Mouse (Mus musculus) testis, adult 2 months (tissue): ENCODE data around the gene 1700001C19Rik. TPM values are rescaled to one million over a fixed set of nuclear protein-coding genes. Genes with fewer than 3 reads are reported as not detected.

Experiments
- H3K27ac ChIP-seq: fragments of 200-500 bp; 2 replicates; pipeline ENCODE4 v1.5.1; 2012; ENCODE audit warnings: low read depth, low read length; ENCODE audit not compliant: control insufficient read depth, insufficient read depth
- H3K27me3 ChIP-seq: fragments of 200-500 bp; 2 replicates; pipeline ENCODE4 v1.6.1; 2012; ENCODE audit warnings: mild to moderate bottlenecking, low read length, moderate library complexity; ENCODE audit not compliant: control insufficient read depth, insufficient read depth
- H3K36me3 ChIP-seq: fragments of 200-500 bp; 2 replicates; pipeline ENCODE4 v1.6.1; 2012; ENCODE audit warnings: mild to moderate bottlenecking, low read length; ENCODE audit not compliant: control insufficient read depth, insufficient read depth
- H3K4me1 ChIP-seq: fragments of 200-500 bp; 2 replicates; pipeline ENCODE4 v1.6.1; 2012; ENCODE audit warnings: low read length; ENCODE audit not compliant: control insufficient read depth, insufficient read depth
- H3K4me3 ChIP-seq: fragments of 200-500 bp; 2 replicates; pipeline ENCODE4 v1.5.1; 2012; ENCODE audit warnings: low read depth, mild to moderate bottlenecking, low read length, moderate library complexity, mixed read lengths; ENCODE audit not compliant: control insufficient read depth
- CTCF ChIP-seq: fragments of 200-500 bp; IDR thresholded peaks from 2 replicates; pipeline ENCODE4 v1.5.1; 2012; ENCODE audit warnings: low read depth, mild to moderate bottlenecking, inconsistent platforms, low read length, moderate library complexity; ENCODE audit not compliant: control insufficient read depth, insufficient read depth, insufficient replicate concordance
- POLR2A ChIP-seq: fragments of 200-500 bp; IDR thresholded peaks from 2 replicates; pipeline ENCODE4 v1.6.1; 2012; ENCODE audit warnings: low read depth, mild to moderate bottlenecking, inconsistent platforms, low read length, moderate library complexity; ENCODE audit not compliant: control insufficient read depth
- polyA plus RNA-seq: library from polyadenylated mRNA; depleted of rRNA; stranded (reverse); fragments of >200 nt; gene quantifications from 2 replicates; pipeline ENCODE4 v1.2.3, GENCODE M21; 2012

1700001C19Rik gene
- polyA plus RNA-seq, 1 experiment = 576 TPM

DNA sequence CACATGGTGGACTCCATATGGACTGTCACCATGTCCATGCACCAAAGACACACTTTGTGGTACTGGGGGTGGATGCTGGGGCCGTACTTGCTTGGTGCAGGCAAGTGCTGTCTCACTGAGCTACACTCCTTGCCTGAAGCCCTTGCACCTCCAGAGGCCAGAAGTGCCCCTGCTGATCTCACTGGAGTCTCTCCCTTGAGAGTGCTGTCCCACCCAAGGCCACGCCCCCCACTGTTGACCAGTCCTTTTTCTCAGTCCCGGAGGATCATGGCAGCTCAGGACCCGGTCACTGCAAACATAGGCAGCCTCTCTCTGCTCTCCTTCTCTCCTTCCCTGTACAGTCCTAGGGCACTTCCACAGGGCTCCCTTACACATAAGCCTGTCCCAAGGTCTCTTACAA lies 37.1 kb upstream of the 1700001C19Rik start:
- no peak for TF ChIP-seq POLR2A
- no peak for TF ChIP-seq CTCF
- Histone ChIP-seq H3K4me3 (no peak overlapping the region), H3K27me3 (no peaks in the 10 kb centered on the region), H3K27ac (no peak overlapping the region), H3K36me3 (no peaks in the 10 kb centered on the region), H3K4me1 (peaks cover under 1% of the 10 kb centered on the region; the same call in 1 of the 2 replicates)

DNA sequence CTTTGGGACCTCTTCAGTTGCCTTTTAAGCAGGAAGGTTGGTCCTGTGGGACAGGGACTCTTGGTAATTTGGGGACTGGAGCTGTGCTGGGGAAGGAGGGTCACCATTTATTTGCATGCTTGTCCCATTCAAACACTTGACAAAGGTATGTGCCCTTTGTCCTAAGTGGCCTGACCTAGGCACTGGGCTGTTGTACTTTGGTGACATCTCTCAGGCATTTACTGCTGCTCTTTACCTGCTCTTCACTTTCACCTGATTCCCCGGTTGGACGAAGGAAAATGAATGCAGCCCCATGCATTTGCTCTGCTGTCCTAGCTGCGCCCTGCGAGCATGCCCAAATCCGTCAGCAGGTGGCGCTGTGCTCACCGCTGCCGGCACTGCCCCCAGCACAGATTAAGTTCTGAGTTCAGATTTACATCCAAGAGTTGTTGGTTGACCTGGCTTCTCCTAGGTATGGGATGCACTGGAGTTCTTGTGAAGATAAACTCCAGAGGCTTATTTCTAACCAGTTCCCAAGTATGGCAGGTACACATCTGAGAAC lies 36.3 kb upstream of the 1700001C19Rik start:
- Histone ChIP-seq H3K27me3 (no peaks in the 10 kb centered on the region), H3K4me1 (peaks cover 8% of the 10 kb centered on the region), H3K4me3 (no peak overlapping the region), H3K36me3 (no peaks in the 10 kb centered on the region), H3K27ac (no peak overlapping the region)
- TF ChIP-seq POLR2A (no peak), CTCF (peak; percentile 97)

DNA sequence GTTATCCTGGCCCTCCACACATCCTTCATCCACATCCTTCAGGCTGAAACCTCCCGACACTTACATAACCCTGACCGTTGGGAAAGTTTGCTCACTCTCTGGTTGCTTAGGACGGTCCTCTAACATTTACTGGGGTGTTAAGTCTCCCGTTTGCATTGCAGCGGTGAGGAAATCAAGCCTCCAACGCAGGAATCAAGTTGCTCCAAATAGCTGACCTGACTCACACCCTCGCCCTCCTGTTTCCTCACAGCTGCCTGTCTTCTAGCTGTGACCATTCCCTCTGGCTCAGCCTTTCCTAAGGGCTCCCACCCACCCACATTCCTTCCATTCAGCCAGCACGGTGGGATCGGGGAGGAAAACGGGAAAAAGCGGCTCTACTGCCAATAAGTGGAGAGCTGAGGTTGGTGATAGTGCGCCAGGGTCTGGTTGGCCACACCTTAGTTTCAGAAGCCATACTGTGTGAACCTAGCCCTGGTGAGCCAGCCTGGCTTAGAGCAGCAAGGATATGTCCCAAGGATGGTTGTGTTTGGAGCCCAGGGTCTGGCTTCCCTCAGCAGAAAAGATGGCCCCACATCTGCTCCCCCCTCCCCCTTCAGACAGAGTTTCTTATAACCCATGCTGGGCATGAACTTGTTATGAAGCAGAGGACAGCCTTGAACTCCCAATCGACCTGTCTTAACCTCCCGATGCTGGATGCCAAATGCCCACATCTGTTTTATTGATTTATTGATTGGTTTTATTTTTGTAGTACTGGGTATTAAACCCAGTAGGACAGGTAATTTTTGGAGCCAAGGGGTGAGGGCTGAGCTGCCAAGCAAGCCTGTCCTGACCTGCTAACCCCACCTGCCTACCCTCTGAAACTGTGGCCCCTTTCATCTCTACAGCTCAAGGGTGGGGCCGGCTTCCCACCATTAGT lies 35.5 kb upstream of the 1700001C19Rik start:
- TF ChIP-seq CTCF = no peak
- TF ChIP-seq POLR2A = no peak
- Histone ChIP-seq H3K27ac (no peak overlapping the region), H3K36me3 (no peaks in the 10 kb centered on the region), H3K4me3 (no peak overlapping the region), H3K27me3 (no peaks in the 10 kb centered on the region), H3K4me1 (peaks cover 15% of the 10 kb centered on the region)

DNA sequence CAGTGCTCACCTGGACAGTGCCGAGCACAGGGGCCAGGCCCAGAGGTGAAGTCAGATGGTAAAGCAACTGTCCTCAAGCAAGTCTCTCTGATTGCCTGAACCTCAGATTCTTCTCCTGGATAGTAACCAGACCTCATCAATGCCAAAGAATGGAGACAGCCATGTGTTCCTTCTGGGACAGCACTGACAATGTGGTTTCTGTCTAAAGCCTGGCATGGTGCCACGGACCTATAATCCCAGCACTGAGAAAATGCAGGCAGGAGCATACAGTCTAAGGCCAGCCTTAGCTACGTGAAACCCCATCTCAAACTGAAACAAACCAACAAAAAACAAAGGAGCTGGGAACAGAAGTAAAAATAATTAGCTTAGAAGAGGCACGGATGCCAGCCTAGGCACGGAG lies 33.5 kb upstream of the 1700001C19Rik start:
- TF ChIP-seq POLR2A (no peak), CTCF (no peak)
- no peaks in the 10 kb centered on the region for H3K27me3 ChIP-seq
- no peak overlapping the region for H3K27ac ChIP-seq

DNA sequence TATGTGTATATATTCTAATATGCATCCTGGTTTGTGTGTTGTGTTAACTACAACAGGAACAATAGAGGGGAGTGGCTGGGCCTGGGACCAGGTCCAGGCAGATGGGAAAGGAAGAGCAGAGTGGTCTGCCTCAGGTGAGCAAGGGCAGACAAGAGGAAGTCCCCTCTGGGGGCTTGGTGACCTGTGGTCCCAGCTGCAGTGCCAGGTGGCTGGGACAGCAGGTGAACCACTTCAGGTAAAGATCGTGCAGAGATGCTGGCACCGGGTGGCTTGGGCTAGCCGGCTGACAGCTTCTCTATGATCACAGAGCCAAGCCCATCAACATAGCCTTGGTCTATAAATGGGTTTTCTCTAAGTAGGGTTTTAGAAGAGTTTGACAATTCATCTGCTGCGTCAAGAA lies 32.9 kb upstream of the 1700001C19Rik start:
- peaks cover 15% of the 10 kb centered on the region for H3K4me1 ChIP-seq
- no peak for TF ChIP-seq CTCF
- TF ChIP-seq POLR2A = no peak
- no peak overlapping the region for H3K4me3 ChIP-seq
- H3K27me3 ChIP-seq = no peaks in the 10 kb centered on the region
- no peaks in the 10 kb centered on the region for H3K36me3 ChIP-seq
- no peak overlapping the region for H3K27ac ChIP-seq

More for the DNA sequence above, 33.5 kb upstream of the 1700001C19Rik start:
- Histone ChIP-seq H3K4me1 (peaks cover 15% of the 10 kb centered on the region), H3K4me3 (no peak overlapping the region), H3K36me3 (no peaks in the 10 kb centered on the region)

DNA sequence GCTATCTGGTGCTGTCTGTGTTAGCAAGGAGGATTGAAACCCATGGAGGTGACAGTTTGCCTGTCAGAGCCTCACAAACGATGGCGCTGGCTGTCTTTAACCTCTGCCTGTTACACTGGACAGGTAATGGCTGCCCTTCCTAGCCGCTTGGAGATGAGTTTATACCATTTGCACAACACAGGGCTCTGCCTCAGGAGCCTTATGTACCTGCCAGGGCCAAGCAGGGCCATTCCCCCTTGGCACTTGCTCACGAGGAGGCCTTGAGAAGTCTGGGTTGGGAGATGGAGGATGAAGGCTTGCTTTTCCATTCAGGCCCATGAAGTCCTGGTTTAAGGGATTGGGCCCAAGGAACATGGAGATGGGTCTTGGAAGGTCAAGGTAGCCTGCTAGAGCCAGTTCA lies 32.5 kb upstream of the 1700001C19Rik start:
- TF ChIP-seq POLR2A (no peak), CTCF (no peak)

DNA sequence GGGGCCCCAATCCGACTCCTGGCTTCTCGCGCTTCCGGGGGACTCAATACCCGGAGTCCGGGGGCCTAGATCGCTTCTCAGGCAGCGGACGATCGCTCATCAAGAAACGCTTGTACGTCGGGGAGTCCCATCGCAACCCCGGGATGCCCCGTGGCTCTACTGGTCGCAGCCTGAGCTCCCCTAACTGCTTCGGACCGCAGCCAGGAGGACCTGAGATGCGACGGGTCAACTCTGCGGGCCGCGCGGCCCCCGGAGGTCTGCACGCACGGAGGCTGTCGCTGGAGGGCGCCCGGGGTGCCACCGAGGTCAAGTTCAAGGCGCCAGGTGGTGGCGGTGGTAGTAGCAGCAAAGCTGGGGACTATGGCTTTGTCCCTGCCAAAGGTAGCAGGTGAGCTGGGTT lies 31.3 kb upstream of the 1700001C19Rik start:
- H3K27ac ChIP-seq = no peak overlapping the region
- H3K27me3 ChIP-seq = no peaks in the 10 kb centered on the region
- H3K36me3 ChIP-seq = no peaks in the 10 kb centered on the region
- peaks cover 15% of the 10 kb centered on the region for H3K4me1 ChIP-seq
- TF ChIP-seq POLR2A = no peak
- peak; percentile 17; the same call in 1 of the 2 replicates for TF ChIP-seq CTCF
- peak overlapping the region; percentile 86 for H3K4me3 ChIP-seq

More for the DNA sequence above, 32.5 kb upstream of the 1700001C19Rik start:
- no peak overlapping the region for H3K4me3 ChIP-seq
- no peak overlapping the region for H3K27ac ChIP-seq
- H3K4me1 ChIP-seq = peaks cover 15% of the 10 kb centered on the region
- no peaks in the 10 kb centered on the region for H3K36me3 ChIP-seq
- no peaks in the 10 kb centered on the region for H3K27me3 ChIP-seq
